Mouse (Mus musculus) kidney, postnatal 25 days (tissue): Measurements from ENCODE around the gene Aff3.

Experiments
- DNase-seq, 2 experiments: peaks; one replicate each; pipeline ENCODE4 v3.0.0; 2021; ENCODE audit warnings: mixed read lengths in 2 of 2

Gene Aff3

DNA sequence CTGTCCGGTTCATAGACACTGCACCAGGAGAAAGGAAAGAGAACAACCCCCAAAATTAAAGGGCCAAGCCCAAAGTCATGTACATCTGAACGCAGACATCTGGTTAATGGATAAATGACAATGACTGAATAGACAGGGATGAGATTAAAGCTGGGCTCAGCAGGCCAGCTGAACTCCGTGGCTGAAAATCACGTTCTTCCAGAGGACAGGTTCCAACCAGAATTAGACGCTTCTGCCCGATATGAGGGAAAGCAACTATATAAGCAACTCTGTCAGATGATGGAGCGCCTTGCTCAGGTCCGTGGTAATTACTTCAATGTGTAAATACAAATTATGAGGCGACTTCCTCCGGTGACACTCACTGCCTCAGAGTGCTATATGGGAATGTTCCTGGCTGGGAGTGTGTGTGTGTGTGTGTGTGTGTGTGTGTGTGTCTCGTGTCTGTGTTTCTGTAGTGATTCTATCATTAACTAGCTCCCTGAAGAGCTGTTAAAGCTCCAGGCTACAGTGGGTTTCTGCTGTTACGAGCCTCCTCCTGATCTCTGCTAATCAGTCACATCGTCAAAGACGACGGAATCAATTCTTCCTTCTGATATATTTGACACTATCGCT, 127.7 kb downstream of the Aff3 start:
- DNase-seq = no peak

DNA sequence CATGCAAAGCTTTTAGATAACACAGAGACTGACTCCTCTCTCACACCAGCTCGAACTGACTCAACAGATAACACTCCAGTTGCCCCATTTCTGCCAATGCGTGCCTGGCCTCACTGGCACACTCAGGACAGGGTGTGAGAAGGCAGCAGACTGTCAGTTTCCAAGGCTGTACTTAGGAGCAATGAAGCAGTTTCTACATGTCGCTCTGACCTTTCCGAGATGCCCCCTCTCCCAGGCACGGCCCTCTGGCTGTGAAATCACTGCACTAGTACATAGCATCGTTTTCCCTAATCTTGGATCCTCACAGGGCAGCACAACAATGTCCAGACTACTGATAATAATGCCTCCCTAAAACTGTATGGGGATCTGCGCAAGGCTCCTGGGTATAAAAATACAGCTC, 132.2 kb downstream of the Aff3 start:
- no peak for DNase-seq

DNA sequence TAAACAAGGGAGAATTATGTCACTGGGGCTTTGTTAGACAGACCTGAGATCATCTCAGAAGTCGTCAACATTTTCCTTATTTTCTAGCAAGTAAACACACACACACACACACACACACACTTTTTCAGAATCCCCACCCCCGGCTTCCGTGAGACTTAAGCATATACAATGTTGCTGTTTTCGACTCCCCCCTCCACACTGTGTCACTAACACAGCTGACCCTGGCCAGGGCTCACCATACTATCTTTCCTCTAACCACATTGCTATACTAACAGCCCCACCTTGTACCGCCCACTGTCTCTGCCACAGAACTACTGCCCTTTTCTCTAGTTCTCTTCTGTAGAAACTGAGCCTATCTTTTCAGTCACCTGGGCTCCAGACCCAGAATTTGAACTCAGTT, 136.1 kb downstream of the Aff3 start:
- no peak for DNase-seq

DNA sequence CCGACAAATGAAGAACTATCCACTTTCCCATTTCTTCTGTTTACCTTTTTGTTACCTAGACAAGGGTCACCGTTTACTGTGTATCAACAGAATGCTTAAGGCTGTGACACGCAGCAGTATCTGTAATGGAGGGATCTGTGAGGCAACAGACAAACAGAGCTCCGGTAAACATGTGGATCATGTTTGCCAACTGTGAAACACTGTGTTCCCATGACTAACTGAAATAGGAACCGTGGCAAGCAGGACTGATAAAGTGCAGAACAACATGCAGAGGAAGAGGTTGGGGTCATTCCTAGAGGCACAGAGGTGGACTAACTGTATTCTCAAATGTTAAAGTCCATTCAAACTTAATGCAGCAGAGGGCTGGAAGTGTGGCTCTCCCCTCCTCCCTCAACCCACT, 138.2 kb downstream of the Aff3 start:
- no peak for DNase-seq

DNA sequence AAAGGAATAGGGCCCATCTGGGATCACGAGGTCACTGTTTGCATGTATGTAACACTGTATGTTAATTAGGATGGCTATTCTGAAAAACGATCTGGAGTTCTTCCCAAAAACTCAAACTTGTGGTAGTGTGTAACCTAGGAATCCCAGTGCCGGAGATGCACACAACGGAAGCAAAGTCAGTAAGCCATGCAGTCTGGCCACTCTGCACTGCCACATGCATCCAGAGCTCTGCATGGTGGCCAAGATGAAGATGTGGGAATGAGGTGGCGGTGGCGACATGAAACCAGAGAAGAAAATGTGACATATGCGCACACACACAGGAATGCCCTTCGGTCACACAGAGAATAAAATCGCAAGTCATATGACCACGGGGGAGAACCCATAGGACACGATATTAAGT, 143.1 kb downstream of the Aff3 start:
- DNase-seq = no peak

DNA sequence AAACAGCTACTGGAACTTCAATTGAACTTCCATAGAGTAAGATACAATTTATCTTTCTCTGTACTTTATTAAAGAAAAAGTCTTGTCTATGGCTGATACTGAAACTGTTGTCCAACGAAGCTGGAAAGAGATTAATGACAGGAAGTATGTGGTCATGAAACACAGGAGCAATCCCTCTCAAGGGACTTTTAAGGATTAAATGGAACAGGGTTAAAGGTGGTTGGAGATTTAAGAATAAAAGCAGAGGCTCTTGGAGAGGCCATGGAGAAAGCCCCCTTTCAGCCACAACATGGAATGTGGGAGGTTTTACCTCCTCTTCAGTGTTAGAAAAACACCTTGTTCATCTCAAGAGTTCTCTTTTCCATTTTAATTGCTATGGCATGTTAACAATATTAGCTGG, 148.5 kb downstream of the Aff3 start:
- DNase-seq = no peak

DNA sequence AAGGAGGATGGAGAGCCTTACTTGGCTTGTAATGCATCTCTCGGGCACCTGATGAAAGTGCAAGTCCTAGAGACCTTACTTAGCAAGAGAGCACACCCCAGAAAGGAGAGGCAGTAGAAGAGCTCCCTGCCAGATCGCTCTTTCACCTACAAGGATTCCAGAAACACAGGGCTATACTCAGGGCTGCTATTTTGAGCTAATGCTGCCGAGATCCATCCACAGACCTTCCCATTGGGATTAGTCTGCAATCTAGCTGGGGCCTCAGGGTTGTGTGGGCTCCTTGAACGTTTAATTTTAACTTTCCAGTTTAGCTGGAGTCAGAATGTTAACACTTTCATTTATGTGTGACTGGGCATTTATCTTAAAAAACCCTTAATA, 150.1 kb downstream of the Aff3 start:
- no peak for DNase-seq

DNA sequence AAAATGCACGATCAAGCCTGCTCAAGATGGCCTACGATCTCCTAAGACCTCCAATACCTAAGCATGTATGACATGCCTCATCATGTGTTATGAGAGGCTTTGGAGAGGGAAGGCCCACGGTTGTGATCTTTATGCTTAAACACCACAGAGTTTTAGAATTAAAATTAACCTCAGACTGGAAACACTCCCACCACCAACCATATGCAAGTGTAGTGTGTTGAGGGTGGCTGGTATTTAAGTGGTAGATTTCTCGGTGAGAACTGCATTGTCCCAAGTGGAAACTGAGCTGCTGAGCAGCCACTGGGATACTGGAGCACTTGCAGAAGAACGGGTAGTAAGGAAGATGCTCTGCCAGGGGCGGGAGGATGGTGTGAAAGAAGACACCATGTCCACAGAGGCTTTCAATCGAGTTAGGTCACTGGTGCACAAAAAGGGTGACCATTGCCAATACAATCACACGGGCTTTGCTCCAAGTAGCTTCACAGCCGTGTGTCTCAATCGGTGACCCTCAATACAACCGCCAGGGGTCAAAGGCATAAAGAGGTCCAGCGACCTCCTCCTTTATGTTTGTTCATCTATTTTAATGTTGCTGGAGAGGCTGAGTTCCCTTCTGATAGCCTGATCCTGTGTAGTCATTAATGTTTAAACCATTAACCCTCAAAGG, 150.7 kb downstream of the Aff3 start:
- DNase-seq = no peak

DNA sequence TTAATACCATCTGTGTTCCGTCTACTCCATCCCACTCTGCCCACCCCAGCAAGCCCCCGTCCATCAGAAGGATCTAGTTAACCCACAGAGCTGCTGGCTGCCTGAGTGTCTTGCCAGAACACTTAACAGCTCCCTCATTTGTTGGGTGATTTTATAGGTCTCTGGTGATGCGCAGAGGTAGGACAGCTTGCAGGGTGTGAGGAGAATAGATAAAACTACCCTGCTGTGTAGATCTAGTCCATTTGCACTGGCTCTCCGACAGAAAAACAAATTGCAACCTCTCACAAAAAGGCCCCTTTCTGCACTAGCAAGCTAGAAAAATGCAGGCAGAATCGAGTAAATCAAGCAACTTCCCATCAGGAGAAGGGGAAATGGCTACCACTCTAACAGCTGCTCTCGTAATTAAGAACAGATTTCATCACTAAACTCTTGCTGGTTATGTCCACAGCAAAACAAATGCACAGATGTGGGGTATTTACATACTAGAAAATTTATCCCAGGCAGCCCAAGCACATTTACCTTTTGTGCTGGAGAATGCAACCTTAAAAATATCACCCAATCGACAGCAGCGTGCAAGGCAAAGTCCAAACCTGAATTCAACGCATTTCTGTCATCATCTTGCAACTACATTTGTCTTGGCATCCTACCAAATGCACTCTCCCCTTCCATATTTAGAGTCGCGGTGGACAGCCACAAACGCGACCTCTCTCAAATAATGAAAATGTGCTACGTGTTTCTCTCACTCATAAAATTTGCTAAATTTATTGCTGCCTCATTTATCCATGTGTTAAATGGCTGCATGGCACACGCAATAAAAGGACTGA, 152.3 kb downstream of the Aff3 start:
- no peak for DNase-seq

DNA sequence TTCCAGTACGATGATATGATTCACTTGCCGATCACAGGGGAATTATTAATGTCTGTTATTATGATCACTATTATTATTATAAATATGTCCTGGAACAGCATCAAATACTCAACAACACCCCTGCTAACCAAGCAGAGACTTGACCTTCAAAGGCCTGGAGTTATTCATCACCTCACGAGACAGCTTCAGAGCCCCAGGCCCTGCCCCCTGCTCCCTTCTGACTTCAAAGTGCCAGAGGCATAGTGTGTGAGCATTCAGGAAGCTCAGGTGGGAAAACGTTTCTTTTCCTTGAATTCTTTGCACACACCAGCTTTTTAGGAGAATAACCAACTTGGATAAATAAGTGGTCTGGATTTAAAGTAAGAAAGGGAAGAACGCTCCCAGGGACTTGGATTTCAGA, 153.7 kb downstream of the Aff3 start:
- DNase-seq = no peak

DNA sequence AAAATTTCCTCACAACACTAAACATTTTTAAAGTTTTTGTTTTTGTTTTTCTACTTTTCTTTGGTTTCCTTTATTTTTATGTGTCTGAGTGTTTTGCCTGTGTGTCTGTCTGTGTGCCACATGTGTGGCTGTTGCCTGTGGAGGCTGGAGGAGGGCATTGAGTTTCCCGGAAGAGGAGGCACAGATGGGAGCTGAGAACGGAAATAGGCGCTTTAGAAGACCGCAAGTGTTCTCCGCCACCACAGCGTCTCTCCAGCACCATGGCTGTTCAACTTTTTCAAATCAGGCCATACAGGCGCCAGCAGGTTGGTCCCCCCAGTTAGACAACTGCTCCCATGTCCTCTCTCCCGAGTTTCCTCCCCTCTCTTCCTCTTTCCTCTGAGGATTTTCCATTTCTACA, 155.5 kb downstream of the Aff3 start:
- no peak for DNase-seq

DNA sequence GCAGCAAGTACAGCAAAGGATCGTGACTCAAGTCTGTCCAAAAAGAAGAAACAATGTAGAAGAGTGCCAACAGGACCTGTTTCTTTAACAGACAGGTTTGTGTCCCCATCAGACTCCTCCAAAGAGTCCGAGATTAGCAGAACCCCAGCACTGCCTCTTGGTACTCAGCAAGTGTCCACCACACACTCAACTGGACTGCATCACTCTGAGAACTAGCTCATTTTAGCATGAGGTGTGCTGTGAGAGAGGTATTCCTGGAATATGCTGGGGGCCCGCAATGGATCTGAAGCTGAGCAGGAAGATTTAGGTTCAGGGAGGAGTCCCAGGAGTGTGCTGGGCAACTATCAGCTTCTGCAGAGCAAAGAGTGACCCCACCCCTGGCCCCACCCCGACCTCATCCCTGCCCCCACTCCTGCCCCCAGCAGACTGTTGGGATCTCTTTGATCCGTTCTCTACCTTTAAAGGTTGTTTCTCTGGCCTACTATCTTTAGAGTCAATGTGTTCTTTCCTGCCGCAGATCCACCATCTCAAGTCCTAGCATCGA, 157.0 kb downstream of the Aff3 start:
- no peak for DNase-seq

DNA sequence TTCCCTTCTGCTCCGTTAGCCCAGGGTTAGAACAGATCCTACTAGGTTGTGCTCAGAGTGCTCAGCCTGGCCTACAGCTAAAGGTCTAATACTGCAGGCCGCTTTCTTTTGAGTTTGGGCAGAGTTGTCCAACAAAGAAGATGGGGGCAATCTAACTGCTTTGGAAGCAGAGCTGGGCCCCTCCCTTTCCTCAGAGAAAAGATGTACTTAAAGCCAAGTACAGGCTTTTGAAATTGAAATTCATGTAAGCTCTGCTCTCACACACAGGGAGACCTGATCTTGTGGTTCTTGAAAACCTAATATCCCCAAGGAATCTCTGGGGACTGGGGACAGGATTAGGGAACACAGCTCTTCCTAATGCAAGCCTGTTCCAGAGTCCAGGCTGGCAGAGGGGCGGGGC, 158.4 kb downstream of the Aff3 start:
- no peak for DNase-seq

DNA sequence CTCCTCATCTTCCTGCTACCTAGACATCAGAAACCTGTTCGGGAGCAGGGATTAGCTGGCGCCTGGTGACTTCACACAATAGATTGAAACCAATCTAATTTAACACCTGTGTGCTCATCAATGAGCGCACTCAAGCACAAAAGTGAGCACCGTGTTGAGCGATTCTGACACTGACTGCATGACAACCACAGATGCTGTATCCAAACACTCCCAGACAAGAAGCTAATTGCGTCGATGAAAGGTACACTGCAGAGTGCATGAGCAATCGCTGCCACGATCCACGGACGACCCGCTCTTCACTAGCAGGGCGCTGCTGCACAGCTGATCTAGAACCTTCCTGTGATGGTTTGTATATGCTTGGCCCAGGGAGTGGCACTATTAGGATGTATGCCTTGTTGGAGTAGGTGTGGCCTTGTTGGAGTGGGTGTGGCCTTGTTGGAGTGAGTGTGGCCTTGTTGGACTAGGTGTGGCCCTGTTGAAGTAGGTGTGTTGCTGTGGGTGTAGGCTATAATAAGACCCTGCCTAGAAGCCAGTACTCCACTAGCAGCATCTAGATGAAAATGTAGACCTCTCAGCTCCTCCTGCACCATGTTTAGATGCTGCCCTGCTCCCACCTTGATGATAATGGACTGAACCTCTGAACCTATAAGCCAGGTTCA, 161.2 kb downstream of the Aff3 start:
- no peak for DNase-seq

DNA sequence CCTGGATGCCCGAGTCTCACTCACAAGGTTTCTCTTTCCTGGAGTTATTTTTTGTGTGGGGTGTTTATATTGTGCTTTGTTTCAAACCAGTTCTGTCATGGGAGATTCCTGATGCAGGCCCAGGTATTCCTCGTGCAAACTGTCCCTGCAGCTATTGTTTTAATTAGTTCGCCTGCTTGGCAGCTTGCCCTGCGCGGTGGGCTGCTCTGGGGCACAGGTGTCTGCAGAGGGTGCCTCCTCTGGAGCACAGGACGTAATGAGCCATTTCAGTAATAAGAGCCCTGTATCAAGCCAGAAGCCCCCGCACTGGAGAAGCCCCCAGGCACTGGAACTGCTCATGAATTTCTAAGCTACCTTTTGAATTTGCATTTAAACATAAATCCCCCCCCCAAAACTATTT, 162.0 kb downstream of the Aff3 start:
- no peak for DNase-seq

DNA sequence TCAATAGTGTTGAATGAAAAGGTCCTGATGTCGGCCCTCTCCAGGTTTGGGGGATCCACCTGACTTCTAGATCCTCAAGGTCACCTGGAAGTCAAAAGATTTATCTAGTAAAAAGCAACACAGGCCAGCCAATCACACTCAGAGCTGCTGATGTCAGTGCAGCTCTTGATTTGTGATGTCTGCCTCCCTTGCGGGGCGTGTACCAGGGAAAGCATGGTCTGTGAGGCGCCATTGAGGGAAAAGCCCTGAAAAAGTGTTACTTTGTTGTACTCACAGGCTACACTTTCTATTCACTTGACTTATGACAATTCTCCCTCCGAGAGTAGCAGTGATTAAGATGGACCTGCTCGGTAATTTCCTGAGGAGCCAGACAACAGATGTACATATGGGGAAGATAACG, 163.5 kb downstream of the Aff3 start:
- DNase-seq = no peak

DNA sequence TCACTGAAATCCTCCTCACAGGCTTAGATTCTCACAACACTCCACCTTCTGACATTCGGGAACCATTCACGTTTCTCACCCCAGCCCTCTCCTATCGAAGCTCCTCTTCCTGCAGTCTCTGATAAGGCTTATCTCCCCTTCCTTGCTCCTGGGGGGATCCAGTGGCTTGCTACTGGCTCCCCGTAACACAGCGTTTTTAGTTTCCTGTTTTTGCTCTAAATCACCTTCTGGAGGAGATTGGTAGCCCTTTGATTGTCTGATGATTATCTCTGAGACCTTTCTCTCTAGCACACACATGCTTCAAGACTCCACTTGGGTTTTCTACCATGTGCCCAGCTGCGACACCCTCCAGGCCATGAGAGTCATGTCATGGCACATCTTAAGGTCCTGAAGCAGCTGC, 165.3 kb downstream of the Aff3 start:
- no peak for DNase-seq

DNA sequence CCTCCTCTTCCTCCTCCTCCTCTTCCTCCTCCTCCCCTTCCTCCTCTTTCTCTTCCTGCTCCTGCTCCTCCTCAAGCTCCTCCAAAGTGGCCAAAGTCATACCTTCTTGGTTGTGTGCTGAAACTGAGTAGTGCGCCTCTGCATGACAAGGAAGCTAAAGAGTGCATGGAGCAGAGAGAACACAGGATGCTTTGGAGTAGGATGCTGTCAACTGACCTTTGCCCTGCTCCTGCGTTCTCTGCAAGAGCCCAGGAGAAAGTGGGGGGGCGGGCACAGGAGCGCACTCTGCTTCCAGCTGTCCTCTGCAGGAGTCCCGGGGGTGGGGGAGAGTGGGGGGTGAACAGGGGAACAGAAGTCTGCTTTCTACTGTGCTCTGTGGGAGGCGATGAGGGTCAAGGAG, 167.2 kb downstream of the Aff3 start:
- DNase-seq = no peak

DNA sequence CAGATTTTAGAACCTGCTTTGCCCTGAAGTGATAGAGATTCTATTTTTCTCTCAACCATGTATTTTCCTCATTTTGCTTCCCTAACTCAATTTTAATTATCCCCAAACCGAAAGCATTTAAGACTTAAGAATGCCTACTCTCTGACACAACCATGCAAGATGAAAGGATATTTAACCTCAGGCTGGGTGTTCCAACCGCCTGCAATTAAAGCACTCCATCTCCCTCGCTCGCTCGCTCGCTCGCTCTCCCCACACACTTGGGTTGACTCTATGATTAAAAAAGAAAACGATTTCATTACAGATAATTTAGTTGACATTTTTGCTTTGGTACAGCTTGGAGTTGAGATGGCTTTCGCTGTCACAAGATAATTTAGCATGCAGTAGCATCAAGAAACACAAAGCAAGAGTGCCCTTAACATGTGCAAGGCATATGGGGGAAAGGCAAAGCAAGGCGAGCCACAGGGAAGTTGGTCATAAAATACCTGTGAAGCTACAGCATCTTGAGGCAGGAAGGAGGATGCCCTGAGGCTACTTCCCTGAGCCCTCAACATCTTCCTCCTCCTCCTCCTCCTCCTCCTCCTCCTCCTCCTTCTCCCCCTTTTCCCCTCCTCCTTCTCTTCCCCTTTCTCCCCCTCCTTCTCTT, 167.7 kb downstream of the Aff3 start:
- DNase-seq = no peak

DNA sequence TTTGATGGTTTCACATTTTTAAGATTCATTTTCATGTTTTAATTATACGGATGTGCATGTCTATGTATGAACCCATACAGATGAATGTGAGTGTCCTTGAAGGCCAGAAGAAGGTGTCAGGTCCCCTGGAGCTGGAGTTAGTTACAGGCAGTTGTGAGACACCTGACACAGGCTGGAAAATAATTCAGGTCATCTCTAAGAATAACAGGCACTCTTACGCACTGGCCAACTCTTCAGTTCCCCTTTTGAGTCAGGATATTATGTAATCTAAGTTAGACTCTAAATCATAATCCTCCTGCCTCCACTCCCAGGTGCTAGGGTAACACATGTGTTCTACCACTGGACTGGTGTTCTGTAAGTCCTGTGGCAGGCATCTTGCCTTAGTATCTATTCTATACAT, 169.5 kb downstream of the Aff3 start:
- DNase-seq = no peak

DNA sequence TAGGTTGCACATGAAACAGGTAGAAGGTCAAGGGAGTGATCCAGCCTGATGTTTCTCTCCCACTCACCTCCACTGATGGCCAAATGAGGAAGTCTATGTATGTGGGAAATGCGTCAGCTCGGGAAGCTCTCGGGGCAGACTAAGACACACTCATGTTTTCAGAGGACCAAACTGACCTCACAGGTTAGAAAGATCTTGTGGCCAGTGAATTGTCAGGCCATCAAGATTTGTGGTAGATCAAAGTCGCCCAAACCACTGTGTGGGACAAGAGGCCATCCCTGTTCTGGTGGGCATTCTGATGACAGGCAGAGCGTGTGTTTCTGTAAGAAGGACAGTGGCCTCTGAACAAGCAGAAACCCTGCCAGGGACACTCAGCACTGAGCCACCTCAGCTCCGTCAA, 175.0 kb downstream of the Aff3 start:
- DNase-seq = no peak

DNA sequence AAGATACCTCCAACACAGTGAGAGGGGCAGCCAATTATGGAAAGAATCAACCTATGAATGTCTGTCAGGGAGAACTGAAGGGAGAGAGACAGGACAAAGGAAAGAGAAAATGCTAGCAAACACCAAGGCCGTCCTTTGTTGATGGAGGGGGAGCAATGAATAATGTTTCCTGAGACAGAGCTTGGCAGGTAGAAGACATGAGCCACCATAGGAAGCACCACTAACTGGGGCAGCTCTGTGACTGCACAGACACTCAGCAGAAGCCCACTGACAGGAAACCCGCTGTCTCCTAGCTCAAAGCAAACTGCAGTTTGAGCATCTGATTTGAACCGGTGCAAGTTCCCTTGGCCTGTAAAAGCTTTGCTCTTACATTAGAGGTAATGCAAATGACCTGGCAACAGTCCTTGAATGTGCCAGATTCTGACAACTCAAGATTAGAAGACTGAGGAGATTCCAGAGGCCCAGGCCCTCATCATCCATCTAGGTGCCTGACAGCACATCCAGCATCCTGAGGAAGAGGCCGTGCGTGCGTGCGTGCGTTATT, 176.0 kb downstream of the Aff3 start:
- no peak for DNase-seq

DNA sequence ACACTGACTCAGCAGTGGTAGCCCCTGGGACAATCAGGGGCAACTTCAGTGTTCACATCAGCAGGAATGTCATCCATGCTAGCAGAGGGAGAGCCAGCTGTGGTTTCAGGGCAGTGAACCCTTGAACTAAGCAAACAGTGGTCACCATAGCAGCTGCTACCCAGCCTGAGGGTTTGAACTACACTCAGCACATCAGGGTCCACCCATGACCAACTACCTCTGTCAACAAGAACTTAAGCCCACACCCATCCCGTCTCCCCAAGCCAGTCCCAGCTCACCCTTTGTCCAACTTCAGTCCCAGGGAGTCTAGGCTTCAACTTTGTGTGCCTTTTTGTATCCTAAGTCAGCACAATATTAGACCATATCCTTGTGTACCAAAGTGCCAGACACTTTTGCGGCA, 176.9 kb downstream of the Aff3 start:
- DNase-seq = no peak
